Mouse (Mus musculus) mouse embryonic stem cell (cell line): Measurements from ENCODE around the gene Olfr414.

Experiments used
- in situ Hi-C, 2 experiments: fragments of 300-500 bp; cut with MboI; formaldehyde crosslinking; loops; 1 replicate in 1 of 2; 3 replicates in 1 of 2; pipeline ENCODE4 v1.14.3; 2019 to 2020; ENCODE audit warnings: low sequenced_read_pairs in 2 of 2, low pct_unique_long_range_greater_than_20kb in 1 of 2, mixed read lengths in 1 of 2; ENCODE audit not compliant: unreplicated experiment in 1 of 2

The Olfr414 gene

GRCm38 (mm10) chr1:174423764-174424163 lies at the start of gene Olfr414:
Olfr414 (plus strand) TSS chr1:174424064.
- in situ Hi-C loops, result no loop called here

DNA sequence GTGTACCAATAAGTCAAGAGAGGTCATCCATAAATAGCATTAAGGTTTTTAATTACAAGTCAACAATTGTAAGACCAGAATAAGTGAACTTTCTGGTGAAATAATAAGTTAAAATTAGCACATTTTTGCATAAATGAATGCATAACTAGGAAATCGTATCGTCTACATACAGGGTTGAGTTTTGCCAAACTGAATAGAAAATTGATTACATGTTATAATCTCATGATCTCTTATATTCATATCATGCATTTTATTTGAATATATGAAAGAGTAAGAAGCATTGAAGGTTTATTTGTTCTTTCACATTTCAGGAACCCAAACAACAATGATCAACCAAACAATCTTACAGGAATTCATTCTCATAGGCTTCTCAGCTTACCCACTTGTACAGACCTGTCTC lies 33.1 kb upstream of the Olfr414 start, which contains the start of gene Olfr248:
Gene Olfr248 (plus strand): TSS at position 301 of the 400 bp plus-strand sequence.
- in situ Hi-C loops, result no loop called here

GRCm38 (mm10) chr1:174422959-174423358 lies 905 bp upstream of the Olfr414 start:
- in situ Hi-C loops, result no loop called here

DNA sequence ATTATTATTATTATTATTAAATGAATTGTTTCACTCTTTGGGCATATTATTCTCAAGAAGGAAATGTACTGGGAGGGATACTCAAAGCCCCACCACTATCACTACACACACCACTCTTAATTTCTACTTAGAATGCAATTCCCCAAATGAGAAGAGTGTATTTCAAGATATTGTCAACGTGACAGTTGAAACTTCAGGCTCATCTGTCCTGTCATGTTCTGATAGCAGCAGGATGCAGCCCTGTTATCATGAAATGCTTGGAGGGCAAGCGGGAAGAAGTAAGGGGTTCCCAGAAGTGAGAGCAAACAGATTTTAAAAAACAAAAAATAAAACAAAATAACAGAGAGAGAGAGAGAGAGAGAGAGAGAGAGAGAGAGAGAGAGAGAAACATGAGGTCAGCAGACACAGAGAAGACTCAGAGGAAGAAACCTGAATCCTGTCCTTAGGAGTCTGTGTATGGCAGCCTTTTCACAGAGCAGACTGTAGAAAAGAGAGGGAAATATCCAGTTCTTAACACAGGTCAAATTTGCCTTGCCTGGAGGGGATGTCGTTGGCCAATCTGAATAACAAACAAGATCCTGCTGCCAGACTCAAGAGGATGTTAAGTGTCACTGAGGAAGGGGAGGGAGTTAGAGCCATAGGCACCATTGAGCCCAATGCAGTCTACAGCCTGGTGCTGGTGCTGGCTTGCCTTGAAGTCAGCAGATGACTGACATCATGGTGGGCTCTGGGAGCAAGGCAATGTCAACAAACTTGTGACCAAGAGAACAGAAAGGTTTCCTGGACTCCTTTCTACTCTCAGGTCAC lies 2.5 kb downstream of the Olfr414 start:
- in situ Hi-C loops, result loop anchor here in 1 of 2 experiments (25.0 kb wide), 1 partner anchor 214 kb away; no protein-coding TSS in a partner anchor

DNA sequence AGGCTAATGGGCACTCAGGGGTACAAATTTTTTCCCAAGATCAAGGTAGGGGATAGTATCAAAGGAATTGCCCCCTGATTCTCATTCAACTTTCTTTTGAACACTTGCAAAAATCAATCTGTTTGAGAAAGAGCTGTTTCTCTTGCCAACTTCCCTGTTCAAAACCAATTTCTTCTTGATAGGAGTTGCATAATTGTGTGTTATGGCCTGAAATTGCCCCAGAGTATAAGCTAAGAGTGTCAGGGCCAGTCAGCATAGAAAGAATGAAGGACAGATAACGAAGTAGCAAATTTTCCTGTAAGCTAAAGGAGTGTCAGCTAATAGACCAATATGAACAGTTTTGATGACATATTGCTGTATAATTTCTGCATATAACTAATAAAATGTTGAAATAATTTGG lies 3.5 kb downstream of the Olfr414 start:
- in situ Hi-C loops, result loop anchor here in 1 of 2 experiments (25.0 kb wide), 1 partner anchor 215 kb away; no protein-coding TSS in a partner anchor

GRCm38 (mm10) chr1:174428407-174428806 lies 4.5 kb downstream of the Olfr414 start:
- in situ Hi-C loops, result loop anchor here in 1 of 2 experiments (25.0 kb wide), 1 partner anchor 216 kb away; no protein-coding TSS in a partner anchor

GRCm38 (mm10) chr1:174434121-174434520 lies 10.3 kb downstream of the Olfr414 start:
- in situ Hi-C loops, result loop anchor here in 1 of 2 experiments (25.0 kb wide), 1 partner anchor 222 kb away; no protein-coding TSS in a partner anchor

DNA sequence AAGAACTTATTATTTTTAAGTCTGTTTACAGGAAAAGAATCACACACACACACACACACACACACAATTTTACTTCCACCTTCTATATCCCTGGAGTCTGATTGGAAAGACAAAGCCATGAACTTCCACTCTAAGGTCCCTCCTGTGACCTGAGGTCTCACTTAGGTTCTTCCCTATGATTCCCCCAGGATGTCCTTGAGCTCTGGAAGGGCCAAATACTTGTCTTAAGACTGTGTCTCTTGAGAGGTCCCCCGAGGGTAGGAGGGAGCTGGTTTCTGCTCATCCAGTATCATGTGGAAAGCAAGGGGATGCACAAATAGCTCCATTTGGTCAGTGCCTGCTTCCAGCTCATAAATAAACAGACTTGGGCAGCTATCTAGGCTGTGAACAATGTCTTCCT lies 17.9 kb downstream of the Olfr414 start, which contains the start of gene Olfr220:
Gene Olfr220 (plus strand): TSS at position 301 of the 400 bp plus-strand sequence.
- in situ Hi-C loops, result loop anchor here in 1 of 2 experiments (25.0 kb wide), 1 partner anchor 229 kb away; no protein-coding TSS in a partner anchor

DNA sequence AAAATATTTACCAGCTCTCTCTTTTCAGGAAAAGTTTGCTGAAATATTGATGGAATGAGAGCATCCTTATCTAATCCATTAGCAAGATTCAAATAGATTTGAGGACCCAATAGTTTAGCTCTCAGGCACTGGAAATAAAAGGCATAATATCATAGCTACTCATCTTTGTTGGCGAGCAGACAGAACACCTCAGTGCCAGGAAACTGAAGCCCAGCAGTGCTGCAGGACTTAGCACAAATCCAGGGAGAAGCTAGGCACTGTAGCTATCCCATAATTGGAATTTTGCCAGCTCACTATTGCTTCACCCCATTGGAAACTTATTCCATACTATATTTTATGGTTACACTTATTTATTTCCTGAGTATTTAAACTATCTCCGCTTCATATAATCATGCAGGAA lies 31.2 kb downstream of the Olfr414 start:
- in situ Hi-C loops, result loop anchor here in 1 of 2 experiments (25.0 kb wide), 1 partner anchor 293 kb away; the partner anchor contains the start of genes Olfr420 and Spta1

DNA sequence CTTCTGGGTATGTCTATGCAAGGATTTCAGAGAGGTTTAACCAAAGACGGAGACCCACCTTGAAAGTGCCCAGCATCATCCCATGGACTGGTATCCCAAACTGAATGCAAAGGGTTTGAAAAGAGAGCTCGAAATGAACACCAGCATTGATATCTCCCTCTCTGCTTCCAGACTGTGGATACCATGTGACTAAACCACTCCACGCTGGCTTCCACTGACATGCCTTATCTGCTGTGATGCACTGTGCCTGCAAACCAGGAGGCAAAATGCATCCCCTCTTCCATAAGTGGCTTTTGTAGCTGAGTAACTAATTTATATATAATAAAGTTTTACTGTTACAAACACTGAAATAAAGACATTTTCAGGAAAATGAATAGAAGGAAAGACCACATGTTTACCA lies 41.5 kb downstream of the Olfr414 start:
- in situ Hi-C loops, result loop anchor here in 1 of 2 experiments (25.0 kb wide), 1 partner anchor 303 kb away; the partner anchor contains the start of genes Olfr420 and Spta1

GRCm38 (mm10) chr1:174466240-174466639 lies 42.4 kb downstream of the Olfr414 start:
- in situ Hi-C loops, result loop anchor here in 1 of 2 experiments (25.0 kb wide), 1 partner anchor 304 kb away; the partner anchor contains the start of genes Olfr420 and Spta1

GRCm38 (mm10) chr1:174469736-174470135 lies 45.9 kb downstream of the Olfr414 start:
- in situ Hi-C loops, result loop anchor here (5.0 to 25.0 kb wide), 3 partner anchors 83 to 307 kb away; partner anchors contain the start of genes Olfr420 (in 1 of the 2) and Spta1 (in 1 of the 2)

- in situ Hi-C loops, result no loop called here
These were observed 58.7 kb downstream of the Olfr414 start for GRCm38 (mm10) chr1:174482567-174482966.
